Mouse (Mus musculus) stomach, embryonic 15.5 days (tissue): ENCODE measurements around the gene Clec2i. TPM values are rescaled to one million over a fixed set of nuclear protein-coding genes. Genes with fewer than 3 reads are reported as not detected.
"Not testable (repeated sequence)": the region's sequence is repeated elsewhere in the genome, so short reads cannot be mapped to it uniquely, and the experiment has no call there.

Source experiments
- ATAC-seq: fragments of 200-750 bp; cut with Nextera tagmentation; 2 replicates; pipeline ENCODE4 v1.8.0; 2017; ENCODE audit warnings: low read depth, moderate number of reproducible peaks, moderate TSS enrichment; ENCODE audit not compliant: insufficient read depth, low FRiP score
- H3K27ac ChIP-seq: fragments of 300-500 bp; sonication (generic); 2 replicates; pipeline ENCODE4 v1.5.1; 2015; ENCODE audit warnings: mild to moderate bottlenecking, inconsistent platforms
- H3K27me3 ChIP-seq: fragments of 300-500 bp; sonication (generic); replicated peaks from 2 replicates; pipeline ENCODE4 v1.6.1; 2015; ENCODE audit warnings: inconsistent platforms
- H3K36me3 ChIP-seq: fragments of 300-500 bp; sonication (generic); 2 replicates; pipeline ENCODE4 v1.6.1; 2015; ENCODE audit warnings: inconsistent platforms
- H3K4me1 ChIP-seq: fragments of 300-500 bp; sonication (generic); 2 replicates; pipeline ENCODE4 v1.6.1; 2015; ENCODE audit warnings: inconsistent platforms
- H3K4me2 ChIP-seq: fragments of 300-500 bp; sonication (generic); 2 replicates; pipeline ENCODE4 v1.6.1; 2015; ENCODE audit warnings: mild to moderate bottlenecking, inconsistent platforms
- H3K4me3 ChIP-seq: fragments of 300-500 bp; sonication (generic); replicated peaks from 2 replicates; pipeline ENCODE4 v1.5.1; 2015; ENCODE audit warnings: inconsistent platforms
- H3K9ac ChIP-seq: fragments of 300-500 bp; sonication (generic); 2 replicates; pipeline ENCODE4 v1.6.1; 2015; ENCODE audit warnings: inconsistent platforms
- H3K9me3 ChIP-seq: fragments of 300-500 bp; sonication (generic); 2 replicates; pipeline ENCODE4 v1.6.1; 2016; ENCODE audit warnings: inconsistent platforms
- WGBS: fragments of 180-500 bp; shearing (Covaris S2); methylation state at CpG from one replicate; pipeline ENCODE4 v1.1.7; 2015; 5-methylcytosine and 5-hydroxymethylcytosine counted together
- microRNA-seq: library from miRNA; unstranded; fragments of <30 nt; microRNA quantifications from one replicate; pipeline ENCODE4, GENCODE M21; 2016
- polyA plus RNA-seq: library from polyadenylated mRNA; unstranded; fragments of >200 nt; fragmentation: Nextera tagmentation; extraction: Ambion mirVana; gene quantifications from 2 replicates; pipeline ENCODE4 v1.2.1, GENCODE M21; 2015

Clec2i gene
- polyA plus RNA-seq, 1 experiment from 2014 or later, result 0.45 TPM

DNA sequence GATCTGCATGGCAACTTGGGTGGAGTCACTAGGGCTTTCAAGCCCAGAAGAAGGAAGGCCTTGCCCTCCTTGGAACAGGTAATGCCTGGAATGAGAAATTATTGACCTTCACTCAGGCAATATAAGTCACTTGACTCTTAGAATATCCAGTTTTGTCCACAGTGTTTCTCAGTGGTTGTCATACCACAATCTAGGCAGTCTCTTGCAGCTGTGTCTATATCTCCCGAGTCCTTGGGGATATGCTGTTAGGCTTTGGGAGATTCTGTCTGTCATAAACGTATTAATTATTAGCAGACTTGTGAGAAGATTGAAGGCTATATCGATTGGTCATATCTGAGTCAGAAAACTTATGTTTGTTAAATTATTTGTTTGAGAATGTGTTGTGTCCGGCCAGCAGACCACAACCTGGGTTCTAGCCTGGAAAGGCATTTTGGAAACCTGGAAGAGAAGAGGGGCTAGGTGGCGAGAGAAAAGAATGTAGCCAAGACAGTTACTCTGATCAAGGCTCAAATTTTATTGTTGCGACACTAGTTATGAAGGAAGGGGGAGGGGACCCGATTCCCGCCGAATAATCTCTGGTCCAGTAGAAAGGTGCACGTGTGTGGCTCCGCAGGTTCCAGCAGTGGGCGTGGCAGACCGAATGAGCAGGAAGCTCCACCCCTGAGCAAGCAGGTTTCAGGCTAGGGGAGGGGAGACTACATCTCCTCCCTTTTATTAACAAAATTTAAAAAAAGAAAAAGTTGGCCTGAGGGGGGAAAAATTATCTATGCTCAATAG is 48.7 kb downstream of the Clec2i start:
- H3K36me3 ChIP-seq, H3K4me2 ChIP-seq, H3K27ac ChIP-seq, H3K4me3 ChIP-seq, H3K27me3 ChIP-seq, H3K9ac ChIP-seq, H3K4me1 ChIP-seq, ATAC-seq, H3K9me3 ChIP-seq: not testable (repeated sequence)
- 75% methylated on average over 5 of the region's 13 CpGs for WGBS

GRCm38 (mm10) chr6:128941646-128942421 is 54.4 kb downstream of the Clec2i start:
- H3K9me3 ChIP-seq, result no peaks in the 10 kb centered on the region
- H3K27me3 ChIP-seq, result no peaks in the 10 kb centered on the region
- no peaks in the 10 kb centered on the region for H3K36me3 ChIP-seq
- no peak overlapping the region for H3K9ac ChIP-seq
- H3K27ac ChIP-seq, result no peak overlapping the region
- H3K4me1 ChIP-seq, result no peaks in the 10 kb centered on the region
- ATAC-seq, result no peak
- WGBS, result 79% methylated on average over 5 of the region's 5 CpGs
- no peak overlapping the region for H3K4me3 ChIP-seq
- no peak overlapping the region for H3K4me2 ChIP-seq

DNA sequence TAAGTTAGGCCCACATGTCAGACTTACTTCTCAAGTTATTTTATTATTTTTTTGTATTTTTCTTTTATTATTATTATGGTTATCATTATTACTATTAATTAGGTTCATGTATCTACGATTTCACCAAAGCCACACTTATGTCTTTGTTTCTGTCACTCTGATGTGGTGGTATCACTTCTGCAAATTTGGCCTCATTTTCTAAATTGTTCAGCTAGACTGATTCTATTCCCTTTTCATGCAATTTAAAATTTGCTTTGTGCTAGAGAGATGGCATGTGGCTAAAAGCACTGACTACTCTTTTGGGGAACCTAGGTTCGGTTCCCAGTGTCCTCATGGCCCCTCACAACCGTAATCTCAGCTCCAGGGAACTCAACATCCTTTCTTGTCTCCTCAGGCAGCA is 58.2 kb downstream of the Clec2i start:
- ATAC-seq, result no peak
- H3K36me3 ChIP-seq, result no peaks in the 10 kb centered on the region
- no peaks in the 10 kb centered on the region for H3K4me1 ChIP-seq
- H3K9ac ChIP-seq, result no peak overlapping the region
- WGBS, result 81% methylated on average over 3 of the region's 3 CpGs
- H3K27me3 ChIP-seq, result no peaks in the 10 kb centered on the region
- H3K4me2 ChIP-seq, result no peak overlapping the region
- no peak overlapping the region for H3K27ac ChIP-seq
- H3K4me3 ChIP-seq, result no peak overlapping the region
- H3K9me3 ChIP-seq, result no peaks in the 10 kb centered on the region

Small RNAs within 50 kb of the gene (microRNA-seq; reads per million reads assigned to microRNA genes)
- not detected for gene Gm27336

Other genes with a start within 250 kb of the Clec2i start
- gene Clec2h, start 225.2 kb upstream of the Clec2i start, polyA plus RNA-seq, result 2.0 and 3.9 TPM in 2 replicates
- gene Klrb1, start 164.5 kb upstream of the Clec2i start, polyA plus RNA-seq, result not detected in 2 replicates
- 0.12 and 0.23 TPM in 2 replicates for gene Klrb1c, start 98.4 kb upstream of the Clec2i start, polyA plus RNA-seq
- gene Gm44511, start 61.3 kb upstream of the Clec2i start, polyA plus RNA-seq, result 0.21 TPM in 1 of 2 replicates, not detected in the other
- gene Klrb1b, start 61.3 kb upstream of the Clec2i start, polyA plus RNA-seq, result 0.35 and 0.60 TPM in 2 replicates
- gene BC035044, start 3.5 kb downstream of the Clec2i start, polyA plus RNA-seq, result 1.6 TPM in 2 replicates
- gene Clec2g, start 46.8 kb downstream of the Clec2i start, polyA plus RNA-seq, result 0.08 and 0.33 TPM in 2 replicates
- 0.32 TPM in 2 replicates for gene Klrb1f, start 158.3 kb downstream of the Clec2i start, polyA plus RNA-seq
- 2.3 and 2.7 TPM in 2 replicates for gene Clec2e, start 213.3 kb downstream of the Clec2i start, polyA plus RNA-seq